Mouse (Mus musculus) spleen, adult 2 months (tissue): ENCODE results near the gene 1700042G07Rik. TPM values are rescaled to one million over a fixed set of nuclear protein-coding genes. Genes with fewer than 3 reads are reported as not detected.
"Not testable (repeated sequence)": the region's sequence is repeated elsewhere in the genome, so short reads cannot be mapped to it uniquely, and the experiment has no call there.

Source experiments
- DNase-seq, 2 experiments: peaks; one replicate each; pipeline versions ENCODE4 v3.0.0 to v3.0.0-alpha.2; 2012 to 2021; ENCODE audit warnings: low spot score in 2 of 2, low read depth in 1 of 2
- H3K27ac ChIP-seq: fragments of 200-500 bp; 2 replicates; pipeline ENCODE4 v1.5.1; 2012; ENCODE audit warnings: low read length, inconsistent platforms; ENCODE audit not compliant: insufficient read depth
- H3K27me3 ChIP-seq: fragments of 200-500 bp; 2 replicates; pipeline ENCODE4 v1.6.1; 2012; ENCODE audit warnings: mild to moderate bottlenecking, moderate library complexity, low read length, inconsistent platforms; ENCODE audit not compliant: control insufficient read depth, insufficient read depth
- H3K36me3 ChIP-seq: fragments of 200-500 bp; 2 replicates; pipeline ENCODE4 v1.6.1; 2012; ENCODE audit warnings: mild to moderate bottlenecking, low read length, inconsistent platforms; ENCODE audit not compliant: control insufficient read depth, insufficient read depth
- H3K4me1 ChIP-seq: fragments of 200-500 bp; 2 replicates; pipeline ENCODE4 v1.6.1; 2011; ENCODE audit warnings: inconsistent platforms; ENCODE audit not compliant: control insufficient read depth, insufficient read depth, insufficient read length
- H3K4me3 ChIP-seq: fragments of 200-500 bp; 2 replicates; pipeline ENCODE4 v1.5.1; 2011; ENCODE audit warnings: mild to moderate bottlenecking, inconsistent platforms; ENCODE audit not compliant: insufficient read depth, insufficient read length; ENCODE audit errors: extremely low read depth
- CTCF ChIP-seq: fragments of 200-500 bp; IDR thresholded peaks from 2 replicates; pipeline ENCODE4 v1.5.1; 2011; ENCODE audit warnings: mild to moderate bottlenecking, inconsistent platforms; ENCODE audit not compliant: insufficient read depth, insufficient read length, insufficient replicate concordance; ENCODE audit errors: extremely low read depth
- POLR2A ChIP-seq: fragments of 200-500 bp; IDR thresholded peaks from 2 replicates; pipeline ENCODE4 v1.6.1; 2011; ENCODE audit warnings: low read depth, low read length, inconsistent platforms
- WGBS: fragments of 180-500 bp; shearing (Covaris S2); methylation state at CpG from one replicate; pipeline ENCODE4 v1.1.7; 2018; 5-methylcytosine and 5-hydroxymethylcytosine counted together
- polyA plus RNA-seq: library from polyadenylated mRNA; depleted of rRNA; stranded (reverse); fragments of >200 nt; gene quantifications from 2 replicates; pipeline ENCODE4 v1.2.3, GENCODE M21; 2012

The 1700042G07Rik gene
- polyA plus RNA-seq, 1 experiment, result not detected

DNA sequence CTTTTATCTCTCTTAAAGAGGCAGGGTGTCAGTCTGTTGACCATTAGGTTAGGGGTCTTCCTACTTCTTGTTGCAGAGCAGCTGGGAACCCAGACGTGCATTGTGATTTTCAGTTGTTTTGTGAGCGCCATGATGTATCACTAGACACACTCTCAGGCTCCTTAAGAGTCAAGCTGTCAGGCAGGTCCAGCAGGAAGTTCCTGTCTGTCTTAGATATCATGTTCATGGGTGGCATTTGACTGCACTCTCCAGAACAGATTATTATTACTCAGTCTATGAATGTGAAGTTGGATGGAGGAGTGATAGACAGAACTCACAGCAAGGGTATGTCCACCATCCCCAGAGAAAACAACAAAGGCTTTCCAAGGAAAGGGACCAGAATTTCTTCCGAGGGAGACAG, 31.2 kb downstream of the 1700042G07Rik start:
- 70% methylated on average over 3 of the region's 3 CpGs for WGBS
- H3K4me3 ChIP-seq, result no peak overlapping the region
- TF ChIP-seq CTCF, result no peak
- no peak for TF ChIP-seq POLR2A
- H3K27ac ChIP-seq, result no peak overlapping the region
- no peaks in the 10 kb centered on the region for H3K36me3 ChIP-seq
- no peaks in the 10 kb centered on the region for H3K27me3 ChIP-seq
- DNase-seq, result no peak
- no peaks in the 10 kb centered on the region for H3K4me1 ChIP-seq

DNA sequence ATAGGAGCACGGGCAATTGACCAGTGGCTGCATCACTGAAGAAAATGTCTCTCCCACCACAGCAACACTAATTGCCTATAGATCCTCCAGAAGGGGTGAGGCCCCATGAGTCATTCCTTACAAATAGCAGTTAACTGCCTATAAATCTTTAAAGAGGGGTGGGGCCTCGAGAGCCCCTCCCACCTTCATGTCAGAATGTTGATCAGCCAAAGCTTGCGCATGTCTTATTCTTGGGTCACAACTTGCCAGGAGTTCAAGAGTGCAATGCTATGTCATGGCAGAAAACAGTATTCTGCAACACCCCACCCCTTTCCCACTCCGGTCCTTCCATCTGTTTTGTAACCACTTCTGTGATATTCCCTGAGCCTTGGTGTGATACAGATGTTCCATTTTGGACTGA, 33.4 kb downstream of the 1700042G07Rik start:
- no peak for DNase-seq
- TF ChIP-seq POLR2A (no peak), CTCF (no peak)
- H3K36me3 ChIP-seq, result no peaks in the 10 kb centered on the region
- no peaks in the 10 kb centered on the region for H3K27me3 ChIP-seq
- H3K4me3 ChIP-seq, result no peak overlapping the region
- H3K4me1 ChIP-seq, result no peaks in the 10 kb centered on the region
- 76% methylated on average over 4 of the region's 4 CpGs for WGBS
- H3K27ac ChIP-seq, result no peak overlapping the region

DNA sequence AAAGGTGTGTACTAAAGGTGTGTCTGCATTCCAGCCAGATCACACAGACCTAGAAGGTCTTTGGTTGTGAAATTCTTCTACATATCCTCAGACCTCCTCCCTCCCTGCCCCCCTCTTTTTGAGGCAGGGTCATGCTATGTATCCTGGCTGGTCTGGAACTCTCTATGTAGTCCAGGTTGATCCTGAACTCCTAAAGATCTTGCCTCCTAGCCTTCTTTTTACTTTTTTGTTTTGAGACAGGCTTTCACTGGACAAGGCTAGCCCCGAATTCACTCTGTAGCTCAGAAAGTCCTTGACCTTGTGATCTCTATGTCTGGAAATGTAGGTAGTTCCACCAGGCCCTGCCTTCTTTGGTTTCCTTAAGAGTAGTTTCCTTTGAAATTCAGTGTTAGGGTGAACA, 35.7 kb downstream of the 1700042G07Rik start:
- DNase-seq, result no peak
- H3K4me3 ChIP-seq, result no peak overlapping the region
- H3K36me3 ChIP-seq, result no peaks in the 10 kb centered on the region
- H3K27me3 ChIP-seq, result no peaks in the 10 kb centered on the region
- TF ChIP-seq CTCF (no peak), POLR2A (no peak)
- H3K27ac ChIP-seq, result no peak overlapping the region
- H3K4me1 ChIP-seq, result no peaks in the 10 kb centered on the region
- WGBS, result 77% methylated on average over 1 of the region's 1 CpGs

DNA sequence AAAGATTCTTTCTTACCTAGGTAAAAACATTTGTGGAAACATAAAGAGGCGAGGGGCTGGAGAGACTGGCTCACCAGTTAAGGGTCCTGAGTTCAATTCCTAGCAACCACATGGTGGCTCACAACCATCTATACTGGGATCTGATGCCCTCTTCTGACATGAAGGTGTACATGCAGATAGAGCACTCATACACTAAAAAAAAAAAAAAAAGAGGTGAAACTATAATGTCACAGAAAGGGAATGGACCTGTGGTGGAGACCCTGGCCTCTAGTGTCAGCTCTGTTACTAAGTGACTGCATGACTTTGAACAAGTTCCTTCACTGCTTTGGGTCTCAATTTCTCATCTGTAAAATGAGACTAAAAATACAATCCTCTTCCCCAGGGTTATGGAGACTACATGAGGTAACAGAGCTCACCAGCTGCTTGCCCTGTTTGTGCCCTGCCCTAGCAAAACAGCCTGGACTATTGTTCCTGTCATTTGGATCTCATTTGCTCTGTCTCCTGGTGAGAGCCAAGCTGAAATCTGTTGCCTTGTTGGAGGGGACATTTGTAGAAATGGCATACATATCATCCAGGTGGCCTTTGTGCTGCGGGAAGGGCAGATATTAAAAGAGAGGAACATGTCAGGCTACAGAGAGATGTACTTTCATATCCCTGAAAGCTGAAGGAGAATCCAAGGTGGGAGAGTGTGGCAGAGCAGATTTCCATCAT, 42.9 kb downstream of the 1700042G07Rik start:
- TF ChIP-seq CTCF (no peak), POLR2A (no peak)
- H3K4me3 ChIP-seq, result no peak overlapping the region
- H3K4me1 ChIP-seq, result no peaks in the 10 kb centered on the region
- H3K27ac ChIP-seq, result no peak overlapping the region
- DNase-seq, result no peak
- no peaks in the 10 kb centered on the region for H3K27me3 ChIP-seq
- 92% methylated on average over 2 of the region's 2 CpGs for WGBS
- no peaks in the 10 kb centered on the region for H3K36me3 ChIP-seq

DNA sequence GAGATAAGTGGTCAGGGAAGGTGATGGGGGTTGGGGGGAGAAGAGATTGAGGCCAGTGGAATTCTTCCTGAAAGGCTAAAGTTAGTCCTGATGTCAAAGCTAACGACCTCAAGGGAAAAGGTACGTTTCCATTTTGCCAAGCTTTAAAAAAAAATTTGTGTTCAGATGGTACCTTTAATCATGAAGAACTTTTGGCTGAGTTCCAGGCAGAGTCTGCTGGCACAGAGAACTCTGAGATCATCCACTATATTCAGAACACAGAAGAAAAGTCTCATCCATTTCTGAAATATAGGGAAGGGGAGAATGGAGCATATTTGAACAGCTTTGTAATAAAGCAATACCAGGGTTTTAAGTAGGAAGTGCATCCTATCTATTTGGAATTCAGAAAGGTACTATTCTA, 43.9 kb downstream of the 1700042G07Rik start:
- H3K4me1 ChIP-seq, result no peaks in the 10 kb centered on the region
- H3K27ac ChIP-seq, result no peak overlapping the region
- no peak overlapping the region for H3K4me3 ChIP-seq
- no peak for TF ChIP-seq CTCF
- TF ChIP-seq POLR2A, result no peak
- no peaks in the 10 kb centered on the region for H3K27me3 ChIP-seq
- DNase-seq, result no peak
- 70% methylated on average over 2 of the region's 2 CpGs for WGBS
- H3K36me3 ChIP-seq, result no peaks in the 10 kb centered on the region

DNA sequence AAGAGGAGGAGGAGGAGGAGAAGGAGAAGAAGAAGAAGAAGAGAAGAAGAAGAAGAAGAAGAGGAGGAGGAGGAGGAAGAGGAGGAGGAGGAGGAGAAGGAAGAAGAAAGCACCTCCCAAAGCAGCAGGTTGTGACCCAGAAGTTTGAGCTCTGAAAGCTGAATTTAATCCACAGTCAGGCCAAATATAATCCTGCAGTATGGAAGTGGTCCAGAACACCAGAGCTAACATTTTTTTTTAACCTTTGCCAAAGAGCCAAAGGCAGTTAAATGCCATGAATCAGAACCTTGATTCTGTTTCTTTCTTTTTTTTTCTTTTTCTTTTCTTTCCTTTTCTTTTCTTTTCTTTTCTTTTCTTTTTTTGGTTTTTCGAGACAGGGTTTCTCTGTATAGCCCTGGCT, 44.5 kb downstream of the 1700042G07Rik start:
- not testable (repeated sequence) for H3K36me3 ChIP-seq, H3K4me3 ChIP-seq, DNase-seq, H3K27ac ChIP-seq, H3K4me1 ChIP-seq, H3K27me3 ChIP-seq
- 83% methylated on average over 1 of the region's 1 CpGs for WGBS

DNA sequence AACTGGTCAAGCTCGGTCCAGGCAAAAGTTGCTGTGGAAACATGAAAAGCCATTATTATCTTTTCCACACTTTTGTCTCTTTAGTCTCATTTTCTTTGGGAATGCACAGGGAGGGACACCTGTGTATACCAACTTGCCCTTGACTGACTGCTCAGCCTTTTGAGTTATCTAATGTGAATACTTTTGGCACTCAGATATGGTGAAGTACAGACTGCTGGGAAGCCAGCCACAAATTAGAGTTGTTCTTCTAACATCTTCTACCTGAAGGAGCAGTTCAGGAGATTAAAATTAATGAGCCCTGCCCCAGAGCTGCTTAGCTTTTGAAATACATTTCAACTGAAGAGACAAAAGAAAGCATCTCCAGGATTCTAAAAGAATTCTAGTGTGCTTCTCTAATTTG, 45.9 kb downstream of the 1700042G07Rik start:
- Histone ChIP-seq H3K4me3 (no peak overlapping the region), H3K4me1 (no peaks in the 10 kb centered on the region), H3K36me3 (no peaks in the 10 kb centered on the region), H3K27me3 (no peaks in the 10 kb centered on the region; the same call in 1 of the 2 replicates), H3K27ac (no peak overlapping the region)
- no peak for TF ChIP-seq POLR2A
- TF ChIP-seq CTCF, result no peak
- WGBS, result 96% methylated on average over 1 of the region's 1 CpGs
- no peak for DNase-seq
